Mouse (Mus musculus): ENCODE measurements at regions not wholly inside any gene's neighbourhood (a gene's known extent, or its start where the extent isn't known, plus 50 kb on each side); places are given as distances from the start of the nearest gene placed in this dataset.

DNA sequence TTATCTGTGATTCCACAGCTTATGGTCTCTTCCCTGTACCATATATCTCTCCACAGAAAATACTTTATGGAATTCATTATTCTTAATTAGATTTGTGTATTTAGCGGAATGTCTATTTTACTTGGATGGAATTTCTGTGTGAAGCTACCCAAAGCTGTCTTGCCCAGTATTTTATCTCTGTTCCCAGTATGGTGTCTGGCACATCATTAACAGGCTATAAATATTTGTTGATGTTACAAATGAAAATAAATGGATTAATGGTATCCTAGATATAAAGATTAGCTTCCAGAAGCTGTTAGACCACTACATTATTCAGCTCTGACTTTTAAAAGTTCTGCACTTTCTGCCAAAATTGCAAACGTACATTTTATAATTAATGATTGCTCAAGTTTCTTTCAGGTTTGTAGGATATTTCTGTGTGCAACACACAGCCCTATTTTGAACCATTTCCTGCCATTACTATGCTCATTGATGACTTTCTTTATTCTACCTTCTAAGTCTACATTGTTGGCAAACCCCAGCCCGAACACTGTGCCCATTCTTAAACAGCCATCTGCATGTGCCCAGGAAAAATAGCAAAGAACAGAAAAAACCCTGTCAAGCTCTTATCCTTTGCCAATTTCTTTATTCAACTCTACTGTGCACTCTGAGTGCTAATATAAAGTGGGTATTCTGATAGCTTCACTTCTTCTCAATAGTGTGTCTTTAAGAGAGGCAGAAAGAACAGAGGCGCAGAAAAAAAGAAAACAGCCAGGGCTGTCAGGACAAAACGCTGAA lies 1066.7 kb downstream of the Tecrl start:
- no peak for TF ChIP-seq CTCF (IDR thresholded peaks at IDR 0.05)
- TF ChIP-seq EP300 (IDR thresholded peaks at IDR 0.05), result no peak

All from lung, postnatal 0 days (tissue).